Mouse (Mus musculus): ENCODE data around the gene Nfu1.

Nfu1 gene

GRCm38 (mm10) chr6:87068209-87068608 lies 59.2 kb downstream of the Nfu1 start:
- in situ Hi-C loops (cut with MboI; ENCODE audit: unreplicated experiment in 2 of 2), result no loop called here

- in situ Hi-C loops (cut with MboI; ENCODE audit: unreplicated experiment in 2 of 2), result no loop called here
Observed at GRCm38 (mm10) chr6:87069195-87069900, 60.3 kb downstream of the Nfu1 start.

GRCm38 (mm10) chr6:87070641-87071040 lies 61.6 kb downstream of the Nfu1 start:
- in situ Hi-C loops (cut with MboI; ENCODE audit: unreplicated experiment in 2 of 2), result no loop called here

- in situ Hi-C loops (cut with MboI; ENCODE audit: unreplicated experiment in 2 of 2), result no loop called here
Observed at GRCm38 (mm10) chr6:87072759-87073158, 63.7 kb downstream of the Nfu1 start.

GRCm38 (mm10) chr6:87075092-87075685 lies 66.2 kb downstream of the Nfu1 start:
- in situ Hi-C loops (cut with MboI; ENCODE audit: unreplicated experiment in 2 of 2), result loop anchor here in 1 of 2 experiments (25.0 kb wide), 1 partner anchor 612 kb away; no protein-coding TSS in a partner anchor
